Mouse (Mus musculus): ENCODE data around the gene Aida. TPM values are rescaled to one million over a fixed set of nuclear protein-coding genes. Genes with fewer than 3 reads are reported as not detected.
A peak's percentile ranks its signal among the peaks of the same experiment; 100 is the strongest.

Gene Aida
- polyA plus RNA-seq, 1 experiment from 2014 or later, result 36.9 TPM

DNA sequence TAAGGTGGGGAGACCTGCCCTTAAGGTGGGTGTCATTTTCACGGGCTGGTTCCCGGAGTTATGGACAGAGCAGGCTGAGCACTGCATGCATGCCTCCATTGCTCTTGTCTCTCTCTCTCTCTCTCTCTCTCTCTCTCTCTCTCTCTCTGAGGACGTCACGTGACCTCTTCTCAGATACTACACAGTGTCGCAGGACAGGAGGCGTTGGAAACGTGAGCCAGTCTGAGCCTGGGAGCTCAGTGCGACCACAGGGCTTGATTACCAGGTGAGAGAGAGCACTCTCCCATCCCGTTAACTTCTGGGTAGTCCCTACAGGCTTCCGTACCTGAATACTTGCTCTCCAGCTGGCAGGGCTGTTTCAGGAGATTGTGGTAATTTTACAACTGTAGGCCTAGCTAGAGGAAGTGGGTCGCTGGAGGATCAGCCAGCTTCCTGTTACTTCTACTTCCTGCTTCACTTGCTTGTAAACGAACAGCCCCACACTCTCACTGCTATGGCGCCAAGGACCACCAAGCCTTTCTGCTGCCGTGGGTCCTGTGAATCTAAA is 30.4 kb upstream of the Aida start:
- Histone ChIP-seq H3K9me3 (replicated peaks; ENCODE audit: low read length) (no peaks in the 10 kb centered on the region), H3K9ac (ENCODE audit: low read depth, low read length) (no peak overlapping the region), H3K4me3 (replicated peaks; ENCODE audit: low read depth, low read length) (no peak overlapping the region), H3K27me3 (ENCODE audit: insufficient read depth, low read length) (no peaks in the 10 kb centered on the region), H3K36me3 (ENCODE audit: insufficient read depth, low read length) (no peaks in the 10 kb centered on the region), H3K27ac (no peak overlapping the region), H3K4me1 (replicated peaks; ENCODE audit: insufficient read depth, low read length) (no peaks in the 10 kb centered on the region), H3K4me2 (ENCODE audit: low read length) (no peak overlapping the region)
- no peak for DNase-seq (ENCODE audit: low spot score)
- TF ChIP-seq CTCF (IDR thresholded peaks at IDR 0.05; ENCODE audit: low read depth), result no peak
- WGBS, result 64% methylated on average over 14 of the region's 14 CpGs
- ATAC-seq (replicated peaks; ENCODE audit: low FRiP score, low read depth), result no peak

DNA sequence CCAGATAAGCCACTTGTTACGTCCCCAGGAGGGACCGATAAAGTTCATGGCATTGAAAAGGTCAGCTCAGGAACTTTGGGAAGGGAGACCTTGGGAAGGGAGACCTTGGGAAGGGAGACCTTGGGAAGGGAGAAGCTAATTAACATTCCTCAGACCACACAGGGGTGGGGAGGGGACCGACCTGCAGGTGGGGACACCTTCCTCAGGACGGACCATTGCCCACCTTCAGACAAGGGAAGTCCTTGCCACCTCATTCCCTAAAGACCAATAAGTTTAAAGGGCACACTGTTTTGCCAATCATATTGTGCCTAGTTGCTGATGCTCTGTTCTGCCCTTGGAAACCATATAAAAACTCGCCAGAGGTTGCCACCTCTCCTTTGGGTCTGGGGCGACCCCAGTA is 28.7 kb upstream of the Aida start:
- no peak overlapping the region for H3K4me3 ChIP-seq (replicated peaks; ENCODE audit: low read depth, low read length)
- H3K9me3 ChIP-seq (replicated peaks; ENCODE audit: low read length), result no peaks in the 10 kb centered on the region
- no peaks in the 10 kb centered on the region for H3K27me3 ChIP-seq (ENCODE audit: insufficient read depth, low read length)
- ATAC-seq (replicated peaks; ENCODE audit: low FRiP score, low read depth) (no peak), DNase-seq (ENCODE audit: low spot score) (no peak)
- TF ChIP-seq CTCF (IDR thresholded peaks at IDR 0.05; ENCODE audit: low read depth), result no peak
- WGBS, result 71% methylated on average over 6 of the region's 6 CpGs
- H3K27ac ChIP-seq, result no peak overlapping the region
- H3K36me3 ChIP-seq (ENCODE audit: insufficient read depth, low read length), result no peaks in the 10 kb centered on the region
- no peak overlapping the region for H3K4me2 ChIP-seq (ENCODE audit: low read length)
- H3K9ac ChIP-seq (ENCODE audit: low read depth, low read length), result no peak overlapping the region
- H3K4me1 ChIP-seq (replicated peaks; ENCODE audit: insufficient read depth, low read length), result no peaks in the 10 kb centered on the region

DNA sequence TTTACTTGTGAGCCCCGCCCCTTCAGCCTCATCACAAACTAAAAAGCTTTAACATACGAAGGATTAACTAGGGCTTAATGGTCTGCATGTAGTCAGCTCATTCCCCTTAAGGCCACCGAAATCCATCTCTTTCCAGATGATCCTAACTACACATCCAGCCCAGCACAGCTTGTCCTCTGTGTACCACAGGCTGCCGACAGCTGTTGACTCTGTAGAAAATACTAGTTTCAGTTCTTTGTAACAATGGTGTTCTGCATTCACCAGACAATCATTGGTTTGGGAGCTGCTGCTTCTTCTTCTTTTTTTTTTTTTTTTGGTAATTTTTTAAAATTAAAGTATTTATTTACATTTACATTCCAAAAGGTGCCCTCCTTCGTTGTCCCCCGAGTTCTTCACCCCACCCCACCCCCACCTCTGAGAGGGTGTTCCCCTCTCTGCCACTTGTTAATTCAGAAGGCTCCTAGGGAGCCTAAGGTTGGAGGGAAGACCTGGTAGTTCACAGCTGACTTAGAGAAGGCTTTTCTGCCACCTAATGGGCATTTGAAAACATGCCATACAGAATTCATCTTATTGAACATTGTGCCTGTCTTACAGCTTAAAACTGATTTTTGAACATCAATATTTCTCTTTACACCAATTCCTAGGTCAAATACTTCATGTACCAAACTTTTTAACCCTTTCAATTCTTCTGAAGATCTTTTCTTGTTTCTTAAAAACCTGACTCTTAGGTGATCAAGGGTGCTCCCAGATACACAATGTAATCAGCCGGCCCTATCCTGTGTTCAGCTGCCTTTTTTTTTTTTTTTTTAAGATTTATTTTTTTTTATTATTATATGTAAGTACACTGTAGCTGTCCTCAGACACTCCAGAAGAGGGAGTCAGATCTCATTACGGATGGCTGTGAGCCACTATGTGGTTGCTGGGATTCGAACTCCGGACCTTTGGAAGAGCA is 23.2 kb upstream of the Aida start:
- TF ChIP-seq CTCF (IDR thresholded peaks at IDR 0.05; ENCODE audit: low read depth), result peak; percentile 73
- WGBS, result 58% methylated on average over 10 of the region's 10 CpGs
- Histone ChIP-seq H3K9ac (ENCODE audit: low read depth, low read length) (no peak overlapping the region), H3K4me2 (ENCODE audit: low read length) (no peak overlapping the region), H3K27me3 (ENCODE audit: insufficient read depth, low read length) (no peaks in the 10 kb centered on the region), H3K36me3 (ENCODE audit: insufficient read depth, low read length) (no peaks in the 10 kb centered on the region), H3K27ac (no peak overlapping the region), H3K4me3 (replicated peaks; ENCODE audit: low read depth, low read length) (no peak overlapping the region), H3K4me1 (replicated peaks; ENCODE audit: insufficient read depth, low read length) (no peaks in the 10 kb centered on the region), H3K9me3 (replicated peaks; ENCODE audit: low read length) (no peaks in the 10 kb centered on the region)
- peak; percentile 84 for DNase-seq (ENCODE audit: low spot score)
- ATAC-seq (replicated peaks; ENCODE audit: low FRiP score, low read depth), result no peak

DNA sequence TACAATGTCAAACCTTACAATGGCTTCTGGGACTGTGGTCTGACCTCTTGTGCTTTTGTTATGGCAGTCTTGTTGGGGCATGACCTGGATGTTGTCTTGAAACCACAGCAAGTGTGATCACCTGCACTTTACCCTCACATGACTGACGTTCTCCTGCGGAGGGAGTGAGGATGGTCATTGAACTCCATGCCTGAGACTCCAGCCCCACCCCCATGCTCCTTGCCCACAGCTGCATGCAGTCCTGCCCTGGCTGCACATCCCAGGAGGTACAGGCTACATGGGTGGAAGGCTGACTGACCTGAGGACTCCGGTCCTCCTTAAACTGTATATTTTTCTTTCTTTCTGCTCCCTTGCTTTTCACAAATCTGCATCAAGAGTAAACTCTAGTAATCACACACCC is 22.0 kb upstream of the Aida start:
- 34% methylated on average over 3 of the region's 3 CpGs for WGBS
- no peaks in the 10 kb centered on the region for H3K4me1 ChIP-seq (replicated peaks; ENCODE audit: insufficient read depth, low read length)
- no peak for TF ChIP-seq CTCF (IDR thresholded peaks at IDR 0.05; ENCODE audit: low read depth)
- no peak overlapping the region for H3K9ac ChIP-seq (ENCODE audit: low read depth, low read length)
- H3K9me3 ChIP-seq (replicated peaks; ENCODE audit: low read length), result no peaks in the 10 kb centered on the region
- no peak overlapping the region for H3K27ac ChIP-seq
- no peak overlapping the region for H3K4me2 ChIP-seq (ENCODE audit: low read length)
- H3K4me3 ChIP-seq (replicated peaks; ENCODE audit: low read depth, low read length), result no peak overlapping the region
- ATAC-seq (replicated peaks; ENCODE audit: low FRiP score, low read depth) (peak; percentile 66), DNase-seq (ENCODE audit: low spot score) (no peak)
- no peaks in the 10 kb centered on the region for H3K27me3 ChIP-seq (ENCODE audit: insufficient read depth, low read length)
- peaks cover 10% of the 10 kb centered on the region for H3K36me3 ChIP-seq (ENCODE audit: insufficient read depth, low read length)

DNA sequence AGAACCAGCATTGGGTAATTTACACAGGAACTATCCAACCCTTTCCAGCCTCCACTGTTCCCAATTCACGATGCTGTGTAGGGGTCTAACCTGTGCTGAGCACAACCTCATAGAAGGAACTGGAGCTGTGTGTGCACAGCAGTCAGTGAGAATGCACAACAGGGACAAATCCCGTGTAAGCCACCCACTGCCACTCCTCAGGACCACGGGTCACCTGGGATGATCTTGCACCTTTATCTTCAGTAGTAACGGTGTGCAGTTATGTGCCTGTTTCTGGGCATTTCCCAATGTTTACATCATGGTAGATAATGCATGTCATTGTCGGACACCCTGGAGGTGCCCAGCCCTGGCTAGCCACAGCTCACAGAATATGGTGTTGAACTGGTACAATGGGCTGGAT is 20.6 kb upstream of the Aida start:
- no peak for TF ChIP-seq CTCF (IDR thresholded peaks at IDR 0.05; ENCODE audit: low read depth)
- no peaks in the 10 kb centered on the region for H3K4me1 ChIP-seq (replicated peaks; ENCODE audit: insufficient read depth, low read length)
- no peak overlapping the region for H3K9ac ChIP-seq (ENCODE audit: low read depth, low read length)
- no peaks in the 10 kb centered on the region for H3K9me3 ChIP-seq (replicated peaks; ENCODE audit: low read length)
- no peak overlapping the region for H3K4me2 ChIP-seq (ENCODE audit: low read length)
- WGBS, result 74% methylated on average over 5 of the region's 5 CpGs
- H3K4me3 ChIP-seq (replicated peaks; ENCODE audit: low read depth, low read length), result no peak overlapping the region
- H3K36me3 ChIP-seq (ENCODE audit: insufficient read depth, low read length), result peaks cover 20% of the 10 kb centered on the region
- no peak overlapping the region for H3K27ac ChIP-seq
- no peak for DNase-seq (ENCODE audit: low spot score)
- ATAC-seq (replicated peaks; ENCODE audit: low FRiP score, low read depth), result no peak
- H3K27me3 ChIP-seq (ENCODE audit: insufficient read depth, low read length), result no peaks in the 10 kb centered on the region

DNA sequence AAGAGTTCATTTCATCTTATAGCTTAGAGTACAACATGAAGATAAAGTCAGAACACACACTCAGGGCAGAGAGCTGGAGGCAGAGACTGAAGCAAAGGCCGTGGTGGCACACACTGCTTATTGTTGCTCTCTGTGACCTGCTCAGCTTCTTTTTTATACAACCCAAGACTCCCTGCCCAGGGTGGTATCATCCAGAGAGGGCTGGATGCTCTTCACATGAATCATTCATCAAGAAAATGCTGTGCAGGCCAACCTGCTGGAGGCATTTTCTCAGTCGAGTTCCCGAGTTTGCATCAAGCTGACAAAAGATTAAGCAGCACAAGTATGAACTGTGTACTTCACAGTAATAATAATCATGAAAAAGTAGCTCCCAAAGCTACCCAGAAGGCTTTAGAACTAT is 8.0 kb upstream of the Aida start:
- H3K4me2 ChIP-seq (ENCODE audit: low read length), result no peak overlapping the region
- no peaks in the 10 kb centered on the region for H3K27me3 ChIP-seq (ENCODE audit: insufficient read depth, low read length)
- H3K36me3 ChIP-seq (ENCODE audit: insufficient read depth, low read length), result peaks cover 50% of the 10 kb centered on the region
- H3K4me1 ChIP-seq (replicated peaks; ENCODE audit: insufficient read depth, low read length), result no peaks in the 10 kb centered on the region
- no peaks in the 10 kb centered on the region for H3K9me3 ChIP-seq (replicated peaks; ENCODE audit: low read length)
- no peak overlapping the region for H3K9ac ChIP-seq (ENCODE audit: low read depth, low read length)
- 93% methylated on average over 3 of the region's 3 CpGs for WGBS
- TF ChIP-seq CTCF (IDR thresholded peaks at IDR 0.05; ENCODE audit: low read depth), result no peak
- ATAC-seq (replicated peaks; ENCODE audit: low FRiP score, low read depth) (no peak), DNase-seq (ENCODE audit: low spot score) (no peak)
- H3K4me3 ChIP-seq (replicated peaks; ENCODE audit: low read depth, low read length), result no peak overlapping the region
- H3K27ac ChIP-seq, result no peak overlapping the region

All from kidney, postnatal 0 days (tissue).